Mouse (Mus musculus): Measurements from ENCODE around the gene Cfap299. TPM values are rescaled to one million over a fixed set of nuclear protein-coding genes. Genes with fewer than 3 reads are reported as not detected.
A peak's percentile ranks its signal among the peaks of the same experiment; 100 is the strongest.
"Not testable (repeated sequence)": the region's sequence is repeated elsewhere in the genome, so short reads cannot be mapped to it uniquely, and the experiment has no call there.

Cfap299 gene
- not detected for total RNA-seq (2021)
- long read RNA-seq, experiment 1: 0 reads
- long read RNA-seq, experiment 2: 0 reads

DNA sequence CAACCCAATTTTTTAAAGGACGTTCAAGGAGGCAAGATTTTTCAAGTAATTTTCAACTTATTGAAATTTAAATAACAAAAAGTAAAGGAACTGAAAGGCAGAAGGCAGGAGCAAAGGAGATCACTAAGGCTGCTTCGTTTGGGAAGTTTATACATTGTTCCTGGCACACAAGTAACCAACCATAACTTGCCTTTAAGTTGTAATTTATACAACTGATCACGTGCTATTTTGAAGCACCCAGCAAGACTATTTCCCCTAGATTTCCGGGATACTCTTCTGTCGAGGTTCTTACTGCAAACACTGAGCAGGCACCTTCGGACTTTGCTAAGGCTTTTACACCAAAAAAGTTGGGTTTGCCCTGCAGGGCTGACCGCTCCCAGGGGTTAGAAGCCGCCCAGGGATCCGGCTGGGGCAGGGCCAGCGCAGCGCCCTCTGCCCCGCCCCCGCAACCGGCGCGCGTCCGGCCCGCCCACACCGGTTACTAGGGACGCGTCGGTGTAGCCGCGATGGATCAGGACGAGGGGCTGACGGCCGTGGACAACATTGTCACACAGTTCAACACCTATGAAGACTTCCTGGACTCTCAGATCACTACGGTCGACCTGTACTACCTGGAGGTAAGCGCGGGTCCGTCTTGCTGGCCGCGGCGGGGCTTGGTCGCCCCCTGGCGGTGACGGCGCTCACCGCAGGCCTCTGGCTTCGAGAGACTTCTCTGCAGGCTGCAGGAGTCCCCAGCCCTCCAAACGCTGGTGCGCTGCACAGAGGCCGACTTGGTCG lies at the start of gene Cfap299:
Cfap299 (plus strand) TSS at position 457 of the 777 bp plus-strand sequence.
- peak; percentile 63 to 73 for DNase-seq (ENCODE audit: low spot score in 2 of 2)

DNA sequence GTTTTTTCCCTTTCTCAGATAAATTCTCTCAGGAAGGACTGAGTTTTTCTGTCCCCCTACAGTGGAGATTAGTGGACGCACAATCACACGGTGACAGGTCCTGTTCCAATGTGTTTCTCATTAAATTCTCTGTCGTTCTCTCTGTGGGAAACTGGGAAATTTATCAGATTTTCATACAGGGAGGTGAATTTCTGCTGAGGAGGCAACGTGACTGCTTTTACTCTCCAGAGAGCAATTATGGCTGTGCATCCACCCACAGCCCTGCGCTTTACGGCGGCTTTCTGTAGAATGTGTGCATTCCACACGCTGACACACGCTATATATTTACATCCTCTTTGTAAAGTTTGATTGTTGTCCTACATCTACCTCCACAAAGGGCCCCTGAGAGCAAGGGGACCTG lies 47.1 kb upstream of the Cfap299 start:
- no peak for DNase-seq (ENCODE audit: low spot score in 2 of 2)

- no peak for DNase-seq (ENCODE audit: low spot score in 2 of 2)
Measured at GRCm38 (mm10) chr5:98283696-98284478, 45.2 kb upstream of the Cfap299 start.

- DNase-seq (ENCODE audit: low spot score in 2 of 2): no peak
Measured at GRCm38 (mm10) chr5:98290642-98291041, 38.5 kb upstream of the Cfap299 start.

GRCm38 (mm10) chr5:98292388-98293048 lies 36.6 kb upstream of the Cfap299 start:
- DNase-seq (ENCODE audit: low spot score in 2 of 2): no peak

DNA sequence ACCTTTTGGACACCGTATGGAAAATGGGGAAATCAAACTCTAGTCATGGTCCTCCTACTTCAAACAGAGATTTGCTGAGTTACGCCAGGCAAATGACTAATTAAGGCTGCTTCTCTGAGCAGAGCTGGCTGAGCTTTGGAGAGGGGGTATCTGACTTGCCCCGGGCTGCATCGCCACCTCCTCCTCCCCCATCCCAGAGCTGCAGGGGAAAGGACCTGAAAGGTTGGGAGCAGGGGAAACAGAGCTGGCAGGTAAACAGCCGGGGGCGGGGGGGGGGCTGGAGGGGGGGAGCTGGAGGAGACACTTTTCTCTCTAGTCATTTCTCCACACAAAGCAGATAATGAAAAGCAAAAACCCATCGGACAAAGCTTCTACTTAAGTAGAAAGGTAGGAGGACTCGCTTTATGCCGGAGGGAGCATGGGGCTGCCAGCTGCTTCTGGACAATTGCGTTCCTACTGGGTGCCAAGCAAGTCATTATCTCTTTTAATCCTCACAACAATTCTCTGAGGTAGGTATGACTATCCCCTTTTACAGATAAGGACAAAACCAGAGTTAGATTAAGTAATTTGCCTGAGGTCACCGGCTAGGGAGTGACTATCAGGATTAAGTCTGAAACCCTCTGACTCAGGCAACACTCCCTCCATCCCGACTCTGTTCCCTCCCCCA lies 35.9 kb upstream of the Cfap299 start:
- DNase-seq (ENCODE audit: low spot score in 2 of 2): no peak

DNA sequence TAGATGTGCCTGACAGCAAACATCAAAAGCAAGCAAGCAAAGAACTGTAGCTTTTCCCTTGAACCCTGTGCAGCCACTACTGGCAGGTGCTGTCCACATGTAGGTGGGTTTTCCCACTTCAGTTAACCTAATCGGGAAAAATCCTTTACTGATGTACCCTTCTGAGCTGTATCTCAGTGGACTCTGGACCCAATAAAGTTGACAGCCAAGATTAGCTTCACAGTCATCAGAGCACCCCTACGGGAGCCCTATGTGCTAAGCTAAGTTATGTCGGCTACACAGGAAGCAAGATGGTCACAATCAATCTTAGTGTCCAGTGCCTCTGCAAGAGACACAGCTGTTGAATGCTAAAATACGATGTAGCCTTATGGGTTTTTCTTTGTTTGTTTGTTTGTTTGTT lies 29.0 kb upstream of the Cfap299 start:
- no peak for DNase-seq (ENCODE audit: low spot score in 2 of 2)

DNA sequence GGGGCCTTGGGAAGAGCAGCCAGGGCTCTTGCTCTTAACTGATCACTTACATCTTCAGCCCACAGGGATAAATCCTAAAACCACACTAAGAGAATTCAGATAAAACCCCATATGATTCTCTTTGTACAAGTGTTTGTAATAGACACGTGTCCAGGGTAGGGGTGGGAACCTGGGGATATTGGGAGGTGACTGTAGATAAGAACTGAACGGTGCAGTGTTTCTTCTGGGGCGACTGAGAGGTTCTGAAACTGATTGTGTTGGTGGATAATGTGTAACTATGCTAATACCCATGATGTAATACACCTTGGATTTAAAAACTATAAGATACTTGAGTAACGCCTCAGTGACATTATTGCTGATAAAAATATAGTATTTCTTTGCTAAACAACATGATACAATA lies 23.4 kb upstream of the Cfap299 start:
- no peak for DNase-seq (ENCODE audit: low spot score in 2 of 2)

GRCm38 (mm10) chr5:98306528-98306927 lies 22.6 kb upstream of the Cfap299 start:
- no peak for DNase-seq (ENCODE audit: low spot score in 2 of 2)

DNA sequence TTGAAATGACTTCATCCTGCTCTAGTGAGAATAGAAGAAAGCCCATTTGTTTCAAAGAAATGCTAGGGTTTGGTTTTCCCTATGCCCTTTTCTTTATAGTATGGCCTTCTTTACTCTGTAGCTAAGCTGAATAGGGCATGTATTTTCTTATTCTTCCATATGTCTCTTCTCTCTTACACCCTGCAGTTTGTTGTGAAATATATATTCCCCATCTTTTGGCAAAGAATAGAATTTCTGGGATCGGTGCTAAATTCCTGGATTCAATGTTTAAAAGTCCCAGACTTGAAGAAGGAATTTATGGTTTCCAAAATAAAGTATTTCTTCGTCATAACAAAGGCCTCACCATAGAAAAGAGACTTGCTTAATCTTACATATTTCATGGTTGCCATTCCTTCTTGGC lies 2.5 kb upstream of the Cfap299 start:
- no peak for DNase-seq (ENCODE audit: low spot score in 2 of 2)

DNA sequence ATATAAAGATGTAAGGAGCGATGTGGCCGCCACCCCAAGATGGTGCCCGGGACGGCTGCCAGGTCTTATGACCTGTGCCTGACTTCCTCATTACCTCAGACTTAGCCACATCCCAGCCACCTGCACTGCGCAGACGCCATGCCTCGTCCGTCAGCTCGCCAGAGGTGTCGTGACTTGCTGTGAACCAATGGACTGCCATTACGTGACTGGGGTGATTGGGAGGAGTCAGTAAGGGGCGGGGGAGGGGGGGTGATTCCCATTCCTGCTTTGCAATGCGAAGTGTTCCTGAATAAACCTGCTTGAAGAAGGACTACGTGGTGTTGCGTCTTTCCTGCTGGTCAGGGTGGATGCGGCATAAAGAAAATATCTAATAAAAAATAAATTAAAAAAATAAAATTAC lies 14.6 kb downstream of the Cfap299 start:
- DNase-seq (ENCODE audit: low spot score in 2 of 2): not testable (repeated sequence)

- DNase-seq (ENCODE audit: low spot score in 2 of 2): no peak
Measured at GRCm38 (mm10) chr5:98344581-98344980, 15.5 kb downstream of the Cfap299 start.

GRCm38 (mm10) chr5:98346067-98346466 lies 17.0 kb downstream of the Cfap299 start:
- DNase-seq (ENCODE audit: low spot score in 2 of 2): no peak

GRCm38 (mm10) chr5:98348605-98349004 lies 19.5 kb downstream of the Cfap299 start:
- peak; percentile 40 to 46 for DNase-seq (ENCODE audit: low spot score in 2 of 2)

DNA sequence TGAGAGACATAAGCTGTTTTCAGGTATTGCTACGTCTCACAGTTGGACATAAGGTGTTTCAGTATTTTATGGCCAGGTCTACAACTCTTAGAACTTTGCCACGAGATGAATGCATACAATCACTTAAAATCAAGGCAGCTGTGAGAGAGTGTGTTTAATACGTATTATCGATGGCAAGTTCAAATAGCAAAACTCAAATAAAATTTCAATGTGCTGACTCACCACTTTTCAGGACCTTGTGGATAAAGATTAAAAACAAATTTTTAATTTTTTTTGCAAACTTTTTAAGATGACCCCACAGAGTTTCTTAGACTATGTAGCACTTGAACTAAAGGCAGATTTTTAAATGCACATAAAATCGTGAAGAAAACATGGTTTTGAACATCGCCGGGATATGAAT lies 30.8 kb downstream of the Cfap299 start:
- DNase-seq (ENCODE audit: low spot score in 2 of 2): no peak

DNA sequence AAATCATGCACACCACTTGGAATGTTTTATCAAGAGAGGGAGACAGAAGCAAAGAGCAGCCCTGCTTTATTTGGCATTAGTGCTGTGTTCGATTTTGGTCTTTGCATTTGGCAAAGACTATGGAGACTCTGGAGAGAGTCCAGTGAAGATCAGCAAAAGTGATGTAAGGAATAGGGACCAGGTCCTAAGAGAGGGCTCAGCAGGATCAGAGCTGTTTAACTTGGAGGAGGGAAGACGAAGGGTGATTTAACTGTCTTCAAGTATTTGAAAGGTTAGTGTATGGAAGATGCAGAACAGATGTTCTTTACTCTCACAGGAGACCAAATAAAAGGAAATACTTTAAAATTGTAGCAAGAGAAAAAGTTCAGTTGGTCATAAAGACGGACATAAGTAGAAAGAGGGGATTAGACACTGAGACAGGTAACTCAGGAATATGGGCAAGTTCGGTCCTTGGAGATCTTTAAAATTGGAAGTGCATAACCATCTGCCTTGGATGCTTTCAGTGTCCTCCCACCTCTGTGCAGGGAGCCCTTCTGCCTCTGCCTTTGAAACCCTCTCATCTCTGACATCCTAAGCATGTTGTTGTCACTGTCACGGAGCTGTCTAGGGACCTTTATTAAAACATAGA lies 31.8 kb downstream of the Cfap299 start:
- no peak for DNase-seq (ENCODE audit: low spot score in 2 of 2)

DNA sequence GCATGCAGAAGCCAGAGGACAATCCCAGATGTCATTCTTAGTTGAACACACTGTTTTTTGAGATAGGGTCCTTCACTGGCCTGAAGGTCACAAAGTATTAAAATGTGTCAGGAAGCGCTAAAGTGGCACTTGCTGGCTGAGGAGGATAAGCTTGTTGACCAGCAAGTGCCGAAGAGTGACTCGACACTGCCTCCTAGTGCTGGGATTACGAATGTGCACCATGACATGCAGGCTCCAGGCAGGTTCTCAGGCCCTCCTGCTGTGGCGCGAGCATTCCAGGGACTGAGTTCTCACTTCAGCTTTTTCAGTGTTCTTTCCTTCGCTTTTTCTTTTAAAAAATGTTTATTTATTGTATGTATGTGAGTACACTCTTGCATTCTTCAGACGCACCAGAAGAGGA lies 34.3 kb downstream of the Cfap299 start:
- DNase-seq (ENCODE audit: low spot score in 2 of 2): no peak

DNA sequence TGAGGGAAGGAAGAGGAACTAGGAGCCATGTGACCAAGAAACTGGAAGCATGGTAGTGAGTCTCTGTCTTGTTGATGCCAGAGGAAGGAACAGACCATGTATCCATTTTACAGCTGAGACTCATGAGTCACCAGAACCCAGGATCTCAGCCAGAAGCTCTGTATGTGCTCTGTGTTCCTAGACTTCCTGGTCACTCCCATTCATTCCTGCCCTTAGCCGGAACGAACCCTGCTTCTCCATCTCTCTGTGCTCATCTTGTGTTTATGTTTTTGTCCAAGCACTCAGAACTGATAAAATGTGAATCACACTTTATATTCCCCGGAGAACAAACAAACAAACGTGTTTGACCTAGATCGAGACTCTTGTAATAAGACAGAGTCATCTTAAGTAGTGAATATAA lies 36.2 kb downstream of the Cfap299 start:
- DNase-seq (ENCODE audit: low spot score in 2 of 2): no peak

- DNase-seq (ENCODE audit: low spot score in 2 of 2): no peak
Measured at GRCm38 (mm10) chr5:98368822-98369221, 39.7 kb downstream of the Cfap299 start.

DNA sequence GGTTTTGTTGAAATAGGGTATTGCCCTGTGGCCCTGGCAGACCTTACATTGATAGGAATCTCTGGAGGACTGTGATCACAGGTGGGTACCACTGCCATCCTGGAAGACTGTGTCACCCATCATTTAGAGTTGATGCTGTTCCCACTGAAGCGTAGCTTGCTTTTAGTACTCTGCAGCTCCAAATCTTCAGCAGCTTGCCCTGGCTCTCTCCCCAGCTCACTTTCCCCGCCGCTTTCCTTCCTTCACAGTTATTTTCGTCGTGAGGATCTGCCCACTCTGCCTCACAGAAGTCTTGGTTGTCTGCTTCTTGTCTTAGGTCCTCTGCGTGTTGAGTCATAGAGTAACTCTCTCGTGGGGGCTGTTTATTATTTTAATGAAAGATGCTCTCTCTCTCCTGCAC lies 40.3 kb downstream of the Cfap299 start:
- DNase-seq (ENCODE audit: low spot score in 2 of 2): no peak

Data from adrenal gland, postnatal 4 days (tissue).